Mouse (Mus musculus): ENCODE results near the gene Rad51b. TPM values are rescaled to one million over a fixed set of nuclear protein-coding genes. Genes with fewer than 3 reads are reported as not detected.

Gene Rad51b
- total RNA-seq, 2 experiments from 2014 or later, result 0.33 to 0.46 TPM

DNA sequence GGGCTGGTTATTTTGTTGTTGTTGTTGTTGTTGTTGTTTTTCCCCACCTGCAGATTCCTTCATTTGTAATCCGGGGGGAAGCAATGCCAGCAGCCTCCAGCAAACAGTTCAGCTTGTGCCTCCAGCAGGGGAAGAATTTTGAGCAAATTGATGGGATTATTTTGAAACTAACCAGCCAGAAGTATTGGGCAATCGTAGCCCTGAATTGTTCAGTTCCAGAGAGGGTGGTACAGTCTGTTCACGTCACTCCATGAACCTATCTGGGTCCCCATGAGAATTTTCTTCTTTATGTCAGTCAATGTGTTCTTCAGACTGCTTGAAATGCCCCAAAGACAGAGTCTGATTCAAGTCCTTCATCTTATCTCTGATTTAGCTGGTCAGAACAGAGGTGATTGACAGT, 138.4 kb downstream of the Rad51b start:
- no peak for DNase-seq (ENCODE audit: low spot score in 2 of 2)

DNA sequence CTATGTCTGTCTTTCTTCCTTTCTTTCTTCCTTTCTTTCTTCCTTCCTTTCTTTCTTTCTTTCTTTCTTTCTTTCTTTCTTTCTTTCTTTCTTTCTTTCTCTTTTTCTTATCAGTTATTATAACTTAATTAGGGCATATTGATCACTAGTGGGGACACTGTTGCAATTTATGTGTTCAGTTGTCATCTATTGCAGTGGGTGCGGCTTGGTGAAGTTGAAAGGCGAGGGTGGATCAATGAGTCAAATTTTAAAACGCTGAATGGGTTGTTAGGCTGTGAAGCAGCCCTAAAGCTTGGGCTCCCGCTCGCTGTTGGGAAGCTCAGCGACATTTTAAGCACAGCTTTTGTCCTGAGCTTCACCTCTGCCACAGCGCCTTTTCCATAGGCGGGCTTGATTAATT, 139.0 kb downstream of the Rad51b start:
- no peak for DNase-seq (ENCODE audit: low spot score in 2 of 2)

DNA sequence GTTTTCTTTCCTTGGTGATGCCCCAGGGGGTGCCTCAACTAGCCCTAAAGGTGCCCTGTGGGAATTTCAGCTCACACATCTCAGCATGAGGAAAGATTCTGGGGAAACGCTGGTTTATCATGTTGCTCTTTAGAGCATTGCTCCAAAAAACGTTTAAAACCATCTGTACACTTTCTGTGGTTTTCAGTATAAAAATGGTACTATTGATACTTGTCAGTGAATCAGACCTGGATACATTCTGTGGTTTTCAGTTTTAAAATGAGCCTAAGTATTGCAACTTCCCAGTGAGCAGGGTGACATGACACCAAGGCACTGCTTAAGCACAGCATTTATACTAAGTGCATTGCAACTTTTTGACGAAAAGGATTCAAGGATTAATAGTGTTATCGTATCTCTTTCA, 139.8 kb downstream of the Rad51b start:
- peak in 1 of 2 experiments; percentile 32 for DNase-seq (ENCODE audit: low spot score in 2 of 2)

DNA sequence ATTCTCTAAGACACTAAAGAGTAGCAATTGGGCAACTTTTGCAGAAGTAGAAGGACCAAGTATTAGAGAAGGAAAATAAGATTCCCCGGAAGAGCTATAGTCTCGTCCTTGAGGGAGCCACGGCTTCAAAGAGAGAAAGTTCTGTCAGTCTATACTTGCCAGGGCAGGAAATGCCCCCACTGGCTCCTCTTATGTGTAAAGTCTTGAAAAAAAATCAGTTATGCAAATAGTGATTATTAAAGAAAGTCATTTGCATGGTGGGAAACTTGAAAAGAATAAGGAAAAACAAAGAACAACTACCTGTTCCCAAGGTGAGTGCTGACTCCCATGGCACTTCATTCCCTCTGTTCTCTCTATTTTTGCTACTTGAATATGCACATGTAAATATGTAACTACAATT, 140.5 kb downstream of the Rad51b start:
- no peak for DNase-seq (ENCODE audit: low spot score in 2 of 2)

DNA sequence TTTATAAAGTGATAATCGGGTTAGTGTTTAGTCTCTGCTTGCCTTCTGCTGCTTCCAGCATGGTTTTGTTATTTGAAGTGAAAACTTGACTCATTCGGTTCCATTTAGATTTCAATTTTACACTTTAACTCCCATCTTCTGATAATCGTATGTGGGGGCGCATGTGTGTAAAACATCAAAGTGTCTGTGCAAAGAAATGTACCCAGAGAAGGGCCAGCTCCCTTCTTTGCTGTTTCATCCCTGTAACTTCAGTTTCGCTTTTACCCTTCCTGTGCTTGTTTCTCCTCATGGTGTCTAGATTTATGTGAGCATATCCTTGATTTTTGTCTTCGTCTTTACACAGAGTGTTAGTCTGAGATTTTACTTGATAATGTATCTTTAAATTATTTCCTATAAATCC, 142.9 kb downstream of the Rad51b start:
- no peak for DNase-seq (ENCODE audit: low spot score in 2 of 2)

DNA sequence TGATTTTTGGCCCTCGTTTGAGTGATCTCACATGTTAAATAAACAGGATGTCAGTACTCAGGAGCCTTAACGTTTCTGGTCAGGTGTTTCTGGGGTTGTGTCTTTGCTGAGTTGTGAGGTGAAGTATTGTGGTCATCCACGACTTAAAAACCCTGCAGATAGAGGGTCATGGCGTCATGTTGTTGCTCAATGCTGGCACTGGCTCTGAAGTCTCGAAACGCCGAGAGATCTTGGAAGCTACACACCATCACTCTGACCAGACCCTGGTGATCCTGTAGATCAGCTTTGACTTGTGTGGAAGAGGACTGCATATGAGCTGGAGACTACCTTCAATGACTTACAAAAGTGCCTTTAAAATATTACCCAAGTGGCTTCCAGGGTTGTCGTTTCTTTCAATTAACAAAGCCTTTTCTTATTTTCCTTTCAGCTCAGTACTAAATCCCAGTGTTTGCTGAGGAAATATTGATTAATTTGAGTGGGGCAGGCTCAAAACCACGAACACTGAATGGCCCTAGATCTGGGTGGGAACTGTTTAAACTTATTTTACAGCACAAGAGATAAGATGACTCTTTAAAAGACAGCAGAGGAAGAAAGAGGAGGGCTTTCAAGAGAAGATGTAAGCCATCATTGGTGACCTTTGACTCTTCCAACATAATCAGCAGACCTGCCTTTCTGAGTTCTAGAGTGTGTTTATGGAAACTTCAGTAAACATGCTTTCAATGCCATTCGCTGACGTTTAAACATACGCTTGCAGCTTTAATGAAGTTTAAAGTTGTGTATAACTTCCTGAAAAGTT, 144.3 kb downstream of the Rad51b start:
- DNase-seq (ENCODE audit: low spot score in 2 of 2), result no peak

DNA sequence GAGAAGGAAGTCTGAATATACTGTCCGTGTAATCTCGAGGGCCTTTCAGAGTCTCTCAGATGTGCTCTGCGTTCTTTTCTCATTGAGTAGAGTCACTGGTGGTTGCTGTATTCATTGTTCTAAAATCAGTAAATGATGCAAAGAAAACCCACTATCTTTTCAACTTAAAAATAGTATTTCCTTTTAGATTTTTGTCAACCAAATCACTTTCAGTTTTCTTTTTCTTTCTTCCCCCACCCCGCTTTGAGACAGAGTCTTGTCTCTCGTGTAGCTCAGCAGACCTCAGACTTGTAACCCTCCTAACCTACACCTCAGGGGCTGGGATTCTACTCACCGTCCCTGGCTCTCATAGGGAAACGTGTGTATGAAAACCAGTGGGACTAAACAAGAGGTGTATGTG, 145.0 kb downstream of the Rad51b start:
- DNase-seq (ENCODE audit: low spot score in 2 of 2), result no peak

DNA sequence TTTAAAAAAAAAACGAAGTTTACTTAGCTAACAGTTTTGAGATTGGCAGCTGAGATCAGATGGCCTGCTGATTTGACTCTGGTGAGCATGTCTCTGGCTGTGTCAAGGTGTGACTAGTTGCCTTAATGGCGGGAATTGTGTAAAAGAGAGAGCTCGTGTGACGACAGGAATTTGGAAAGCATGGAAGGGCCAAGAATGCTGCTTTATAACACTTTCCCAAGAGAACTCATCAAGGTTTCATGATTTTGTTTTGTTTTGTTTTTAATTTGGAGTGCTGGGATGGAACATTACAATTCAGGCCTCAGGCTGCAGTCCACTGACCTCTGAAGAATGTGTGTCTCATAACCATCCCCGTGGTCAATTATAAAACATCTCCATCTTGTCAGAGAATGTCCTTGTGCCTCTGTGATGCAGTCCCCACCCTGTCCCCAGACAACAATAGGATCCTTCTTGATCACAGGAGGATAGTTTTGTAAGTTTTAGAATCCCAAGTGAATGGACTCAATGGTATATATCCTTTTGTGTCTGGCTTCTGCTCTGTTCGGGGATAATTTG, 145.8 kb downstream of the Rad51b start:
- no peak for DNase-seq (ENCODE audit: low spot score in 2 of 2)

DNA sequence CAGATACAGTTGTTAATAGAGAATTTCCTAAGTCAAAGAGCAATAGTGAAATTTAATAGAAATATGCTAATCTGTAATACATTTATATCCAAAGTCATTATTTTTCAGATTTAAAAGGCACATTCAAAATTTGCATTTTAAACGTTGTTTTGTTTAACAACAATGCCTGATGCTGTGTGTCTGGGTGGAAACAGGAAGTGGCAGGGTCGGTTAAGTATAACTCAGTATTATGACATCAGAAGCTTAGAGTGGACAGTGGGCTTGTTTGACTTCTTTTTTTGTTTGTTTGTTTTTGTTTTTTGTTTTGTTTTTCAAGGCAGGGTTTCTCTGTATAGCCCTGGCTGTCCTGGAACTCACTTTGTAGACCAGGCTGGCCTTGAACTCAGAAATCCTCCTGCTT, 147.6 kb downstream of the Rad51b start:
- no peak for DNase-seq (ENCODE audit: low spot score in 2 of 2)

DNA sequence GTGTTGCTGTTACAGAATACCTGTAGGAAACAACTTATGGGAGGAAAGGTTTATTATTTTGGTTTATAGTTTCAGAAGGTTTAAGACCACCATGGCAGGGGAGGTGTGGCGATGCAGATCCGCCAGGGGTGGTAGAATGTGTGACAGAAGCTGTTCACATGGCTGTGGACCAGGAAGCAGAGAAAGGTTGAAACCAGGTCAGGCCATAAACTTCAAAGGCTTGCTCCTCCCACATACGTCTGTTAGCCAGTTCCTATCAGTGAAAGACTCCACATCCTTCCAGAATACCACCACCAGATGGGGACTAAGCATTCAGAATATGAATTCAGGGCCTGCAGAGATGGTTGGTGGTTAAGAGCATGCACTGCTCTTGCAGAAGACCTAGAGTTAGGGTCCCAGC, 150.0 kb downstream of the Rad51b start:
- no peak for DNase-seq (ENCODE audit: low spot score in 2 of 2)

DNA sequence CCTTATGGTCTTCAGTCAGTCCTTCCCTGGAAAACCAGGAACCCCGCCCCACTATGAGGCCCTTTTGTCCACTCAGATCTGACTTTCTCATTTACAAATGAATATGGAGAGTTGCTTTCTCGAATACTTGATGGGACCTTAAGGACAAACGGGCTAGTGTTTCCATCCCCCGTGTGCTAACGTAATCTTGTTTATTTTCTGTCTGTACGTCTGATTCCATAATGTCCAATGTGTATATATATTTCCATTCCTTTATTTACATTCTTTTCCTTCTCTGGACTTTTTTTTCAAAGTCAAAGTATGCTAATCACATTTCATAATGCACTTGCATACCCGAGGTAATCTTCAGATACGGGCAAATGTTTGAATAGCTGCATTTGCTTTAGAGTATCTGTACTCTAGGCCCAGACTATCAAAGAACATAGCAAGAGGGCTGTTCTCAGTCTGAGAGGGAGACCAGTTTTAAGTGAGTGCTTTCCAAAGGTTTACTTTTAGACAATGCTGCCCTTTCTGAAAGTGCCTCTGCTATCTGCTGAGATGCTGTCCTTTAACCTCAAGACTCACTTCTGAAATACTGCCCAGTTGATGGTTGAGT, 152.8 kb downstream of the Rad51b start:
- no peak for DNase-seq (ENCODE audit: low spot score in 2 of 2)

DNA sequence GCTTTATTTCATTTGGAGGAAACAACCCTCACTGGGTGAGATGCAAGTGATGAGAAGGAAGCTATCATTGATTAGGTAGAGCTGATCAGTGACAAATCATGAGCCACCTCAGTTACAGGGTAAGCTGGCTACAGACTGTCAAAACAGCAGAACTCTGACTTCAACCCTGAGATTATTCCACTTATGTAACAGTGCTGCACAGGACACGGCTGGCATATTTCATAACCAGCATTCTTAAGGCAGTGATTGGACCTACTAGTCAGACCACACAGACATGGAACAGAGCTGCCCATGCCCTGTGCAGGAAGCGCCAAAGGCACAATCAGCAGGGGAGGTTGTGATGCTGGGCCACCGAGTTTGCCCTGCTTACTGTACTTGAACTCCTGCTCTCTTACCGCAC, 155.8 kb downstream of the Rad51b start:
- no peak for DNase-seq (ENCODE audit: low spot score in 2 of 2)

DNA sequence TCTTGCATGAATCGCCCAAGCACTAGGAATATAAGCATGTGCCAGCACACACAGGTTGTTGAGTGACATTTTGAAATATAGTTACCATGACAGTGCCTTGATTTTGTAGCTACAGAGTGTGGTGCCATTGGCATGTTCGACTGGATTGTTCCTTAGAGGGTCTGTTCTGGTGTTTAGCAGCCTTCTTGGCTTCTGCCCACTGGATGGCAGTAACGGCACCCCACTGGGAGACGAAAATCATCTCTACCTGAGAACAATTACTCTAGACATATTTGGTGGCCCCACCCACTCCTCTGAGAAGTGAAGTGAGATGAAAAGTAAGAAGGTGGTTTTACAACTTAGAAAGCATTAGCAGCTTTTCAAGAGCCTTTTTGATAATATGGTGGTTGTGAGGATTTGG, 156.9 kb downstream of the Rad51b start:
- DNase-seq (ENCODE audit: low spot score in 2 of 2), result no peak

DNA sequence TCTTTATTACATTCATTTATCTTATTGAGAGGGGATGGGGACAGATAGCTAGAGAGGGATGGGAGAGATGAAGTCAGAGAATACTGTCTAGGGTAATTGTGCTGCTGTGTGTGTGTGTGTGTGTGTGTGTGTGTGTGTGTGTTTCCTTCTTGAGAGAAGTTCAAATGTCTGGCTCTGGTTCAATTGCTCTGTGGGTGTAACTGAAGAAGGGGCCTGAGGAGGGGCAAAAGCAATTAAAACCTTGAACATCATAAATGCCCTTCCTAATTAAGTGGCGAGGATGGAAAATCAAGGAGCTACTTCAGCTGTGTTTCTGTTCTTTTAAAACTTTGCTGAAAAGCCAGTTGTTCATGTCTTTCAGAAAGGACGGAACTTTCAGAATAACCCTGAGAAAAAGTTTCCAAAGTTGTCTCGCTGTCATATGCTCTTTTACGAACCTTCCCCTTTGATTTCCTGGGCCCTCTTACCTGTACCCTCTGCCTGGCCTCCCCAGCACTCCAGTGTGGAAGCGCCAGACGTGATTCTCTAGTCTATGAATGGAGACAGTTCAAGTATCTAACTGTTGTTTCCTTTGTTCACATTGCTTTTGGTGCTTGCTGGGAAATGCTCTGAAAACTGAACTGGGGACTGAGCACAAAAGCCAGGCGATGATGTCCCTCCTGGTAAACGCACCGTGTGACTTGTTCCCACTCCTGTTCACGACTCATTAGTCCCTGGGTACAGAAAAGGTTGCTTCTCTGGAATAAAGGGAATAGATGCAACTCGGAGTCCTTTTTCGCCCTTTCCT, 158.2 kb downstream of the Rad51b start:
- DNase-seq (ENCODE audit: low spot score in 2 of 2), result no peak

DNA sequence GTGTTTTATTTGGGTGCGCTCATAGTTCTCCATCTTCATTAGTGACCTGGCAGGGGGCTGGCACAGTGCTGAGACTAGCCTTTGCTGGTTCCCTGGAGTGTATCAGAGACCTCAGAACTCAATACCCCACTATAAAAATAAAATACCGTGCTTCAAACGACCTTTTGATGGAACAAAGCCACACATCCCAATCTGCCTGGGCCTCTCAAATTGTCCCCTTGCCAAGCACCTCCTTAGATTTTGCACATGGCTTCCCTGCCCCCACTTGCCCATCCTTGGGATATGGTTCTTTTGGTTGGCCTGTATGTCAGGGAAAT, 158.7 kb downstream of the Rad51b start:
- no peak for DNase-seq (ENCODE audit: low spot score in 2 of 2)

DNA sequence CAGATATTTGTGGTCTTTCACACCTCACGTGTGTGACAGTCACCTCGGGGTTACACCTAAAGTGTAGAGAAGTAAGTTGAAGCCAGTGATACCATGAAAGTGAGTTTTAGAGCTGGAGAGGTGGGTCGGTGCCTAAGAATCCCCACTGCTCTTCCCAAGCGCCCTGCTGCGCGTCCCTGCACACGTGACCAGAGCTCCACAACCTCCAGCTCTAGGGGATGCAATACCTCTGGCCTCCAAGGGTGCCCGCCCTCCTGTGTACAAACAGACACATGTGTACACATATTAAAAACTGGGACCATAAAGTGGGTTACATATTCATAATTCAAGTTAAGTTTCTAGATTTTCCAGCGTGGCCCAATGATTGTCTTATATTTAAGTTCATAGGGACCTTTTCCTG, 159.2 kb downstream of the Rad51b start:
- DNase-seq (ENCODE audit: low spot score in 2 of 2), result no peak

DNA sequence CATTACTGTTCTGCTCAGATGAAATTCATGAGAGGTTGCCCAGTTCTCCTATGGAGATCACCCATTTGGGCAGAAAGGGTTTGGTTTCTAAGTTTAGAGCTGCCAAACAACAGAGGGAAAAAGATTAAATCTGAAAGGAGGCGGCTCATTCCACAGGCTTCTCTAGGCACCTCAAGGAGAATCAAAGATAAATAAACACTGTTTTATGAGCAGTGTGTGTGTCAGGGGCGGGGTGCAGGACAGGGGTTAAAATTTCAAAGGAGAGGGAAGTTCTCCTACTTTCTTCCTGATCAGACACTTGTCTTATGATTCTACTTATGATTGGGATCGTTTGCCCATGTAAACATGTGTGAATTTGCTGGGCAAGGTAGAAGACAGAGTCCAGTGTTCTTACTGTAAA, 166.3 kb downstream of the Rad51b start:
- DNase-seq (ENCODE audit: low spot score in 2 of 2), result no peak

DNA sequence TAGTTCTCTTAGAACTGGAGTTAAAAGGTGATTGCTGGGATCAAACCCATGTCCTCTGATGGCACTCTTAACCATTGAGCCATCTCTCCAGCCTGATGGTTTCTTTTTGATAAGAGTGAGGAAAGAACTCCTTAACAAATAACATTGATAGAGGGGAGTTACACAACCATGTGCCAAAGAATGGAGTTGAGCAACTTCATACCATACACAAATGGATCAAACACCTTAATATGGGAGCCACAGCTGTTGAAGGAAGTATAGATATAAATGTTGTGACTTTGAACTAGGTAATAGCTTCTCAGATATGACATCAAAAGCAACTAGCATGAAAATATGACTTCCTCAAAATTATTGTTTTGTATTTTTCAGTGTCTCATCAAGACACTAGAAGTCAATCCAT, 173.0 kb downstream of the Rad51b start:
- DNase-seq (ENCODE audit: low spot score in 2 of 2), result no peak

DNA sequence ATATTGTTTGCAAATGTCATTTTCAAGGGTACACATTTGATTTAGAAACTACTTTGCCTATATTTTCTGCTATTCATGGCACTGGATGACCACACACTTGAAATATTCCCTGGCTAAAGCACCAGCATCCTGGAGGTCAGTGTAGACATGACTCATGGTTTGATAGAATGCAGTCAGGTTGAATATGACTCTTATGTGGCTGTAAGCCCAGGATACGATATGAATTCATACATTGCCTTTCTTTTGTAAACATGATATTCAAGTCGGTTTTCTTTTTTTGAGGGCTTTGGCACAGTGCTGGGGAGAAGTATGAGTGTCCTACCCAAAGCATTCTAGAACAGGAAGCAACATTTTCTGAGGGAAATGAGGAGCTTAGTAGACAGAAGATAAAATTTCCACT, 174.8 kb downstream of the Rad51b start:
- DNase-seq (ENCODE audit: low spot score in 2 of 2), result no peak

DNA sequence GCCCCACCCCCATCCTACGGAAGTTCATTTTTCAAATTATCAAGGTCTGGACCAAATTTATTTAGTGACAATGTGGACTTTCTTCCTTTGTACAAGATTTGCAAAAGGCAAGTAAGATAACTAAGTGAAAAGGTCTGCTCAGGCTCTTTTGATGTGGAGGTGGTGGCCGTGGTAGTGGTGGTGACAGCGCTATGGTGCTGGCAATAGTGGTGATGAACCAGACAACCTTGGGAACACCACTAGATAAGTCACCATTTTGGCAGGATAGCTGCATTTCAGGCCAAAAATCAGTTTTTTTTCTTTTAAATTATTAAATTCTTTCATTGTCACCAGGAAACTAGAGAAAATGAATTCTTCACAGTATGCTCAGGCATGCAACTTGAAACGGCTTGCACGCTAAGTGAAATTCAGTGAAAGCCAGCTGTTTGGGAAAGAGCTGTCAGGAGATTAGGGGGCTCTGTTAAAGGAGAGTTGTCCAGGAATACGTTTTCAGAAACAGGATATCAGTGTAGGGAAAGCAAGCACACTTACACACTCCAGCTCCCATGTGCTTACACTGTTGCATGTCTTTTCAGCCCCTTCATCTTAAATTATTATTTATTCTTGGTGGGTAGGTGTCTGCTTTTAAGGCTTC, 179.4 kb downstream of the Rad51b start:
- no peak for DNase-seq (ENCODE audit: low spot score in 2 of 2)

DNA sequence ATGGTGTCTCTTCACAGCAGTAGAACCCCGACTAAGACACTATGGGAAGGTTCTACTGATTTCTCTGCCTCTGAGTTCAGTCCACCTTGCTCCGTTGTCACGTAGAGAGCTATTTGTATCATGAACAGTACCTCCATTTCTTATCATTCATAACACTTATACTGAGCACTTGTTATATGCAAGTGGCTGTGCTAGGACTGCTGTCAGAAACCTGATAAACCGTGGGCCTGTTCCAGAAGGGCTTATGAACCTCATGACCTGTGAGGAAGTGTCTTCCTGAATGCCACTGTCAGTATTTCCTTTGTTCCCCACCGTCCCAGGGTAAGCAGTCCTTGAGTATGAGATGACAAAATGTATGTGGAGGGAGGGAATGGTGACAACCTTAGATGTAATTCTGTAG, 181.7 kb downstream of the Rad51b start:
- no peak for DNase-seq (ENCODE audit: low spot score in 2 of 2)

DNA sequence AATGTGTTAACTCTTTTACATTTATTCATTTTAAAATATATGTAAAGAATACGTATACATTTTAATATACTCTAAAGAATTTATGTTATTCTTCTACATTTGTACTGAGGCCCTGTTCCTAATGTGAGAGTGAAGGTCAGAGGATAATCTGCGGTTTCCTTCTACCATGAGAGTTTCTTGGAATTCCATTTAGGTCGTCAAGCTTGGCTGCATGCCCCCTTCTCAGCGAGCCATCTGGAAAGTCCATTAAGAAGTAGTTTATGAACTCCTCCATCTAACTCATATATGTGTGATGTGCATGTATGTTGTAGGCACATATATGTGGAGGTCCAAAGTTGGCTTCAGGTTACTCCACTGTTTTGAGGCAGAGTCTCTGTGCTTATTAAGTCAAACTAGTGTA, 188.4 kb downstream of the Rad51b start:
- no peak for DNase-seq (ENCODE audit: low spot score in 2 of 2)
